Mouse (Mus musculus): Measurements from ENCODE around the gene Olfr313. TPM values are rescaled to one million over a fixed set of nuclear protein-coding genes. Genes with fewer than 3 reads are reported as not detected.

Gene Olfr313
- not detected for polyA plus RNA-seq (2014; fragmentation: Illumina TruSeq; extraction: RNeasy Lipid Tissue Mini Kit (QIAGEN cat#74804); ENCODE audit: low read depth, low replicate concordance)

DNA sequence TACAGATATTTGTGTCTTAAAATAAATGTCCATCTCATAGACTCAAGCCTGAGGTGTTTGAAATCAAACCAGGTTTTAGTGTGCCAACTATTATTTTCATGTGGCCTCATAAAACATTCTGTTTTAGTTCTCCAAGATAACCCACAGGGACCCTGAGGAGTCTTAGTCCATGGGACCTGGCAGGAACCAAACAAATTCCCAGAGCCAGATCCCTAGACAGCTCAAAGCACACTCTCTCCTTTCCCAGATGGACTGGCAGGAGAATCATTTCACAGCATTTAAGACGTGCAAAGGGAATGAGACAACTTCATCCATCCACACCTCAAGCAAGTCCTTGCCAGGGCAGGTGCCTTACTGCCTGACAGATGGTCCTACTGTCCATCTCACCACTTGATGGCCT lies at the start of gene Olfr313:
Gene Olfr313, plus strand, starts transcription at position 301 of the 400 bp plus-strand sequence.

GRCm38 (mm10) chr11:58772888-58773287 lies 41.9 kb upstream of the Olfr313 start, which contains the start of gene Olfr315:
Olfr315 (plus strand) TSS chr11:58773188.

DNA sequence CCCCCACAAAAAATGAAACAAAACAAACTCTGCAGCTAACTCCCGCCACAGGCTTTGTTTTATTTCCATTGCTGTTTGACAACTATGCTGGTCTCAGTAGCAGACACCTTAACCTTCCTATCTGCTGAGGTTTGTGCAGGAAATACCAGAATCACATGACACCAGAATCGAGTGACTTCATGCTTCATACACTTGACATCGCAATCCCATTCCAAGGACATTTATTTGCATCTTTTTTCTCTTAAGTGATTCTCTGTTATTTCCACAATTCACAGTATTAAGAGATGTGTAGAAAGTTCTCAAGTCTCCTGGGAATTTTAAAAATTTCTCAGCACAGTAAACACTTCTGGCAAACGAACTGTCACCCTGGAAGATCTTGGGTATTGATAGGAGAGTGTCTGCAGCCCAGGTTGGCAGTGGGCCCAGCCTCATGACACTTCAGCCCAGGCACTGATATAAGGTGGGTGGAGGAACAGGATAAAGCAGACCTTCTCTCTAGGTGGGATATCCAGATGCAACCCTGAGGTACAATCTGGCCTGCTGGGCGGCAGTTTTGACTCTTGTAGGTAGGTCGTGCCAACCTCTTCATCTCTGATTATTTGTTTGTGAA lies 32.2 kb upstream of the Olfr313 start, which contains the start of gene Olfr314:
Gene Olfr314, plus strand, starts transcription at position 473 of the 610 bp plus-strand sequence.

DNA sequence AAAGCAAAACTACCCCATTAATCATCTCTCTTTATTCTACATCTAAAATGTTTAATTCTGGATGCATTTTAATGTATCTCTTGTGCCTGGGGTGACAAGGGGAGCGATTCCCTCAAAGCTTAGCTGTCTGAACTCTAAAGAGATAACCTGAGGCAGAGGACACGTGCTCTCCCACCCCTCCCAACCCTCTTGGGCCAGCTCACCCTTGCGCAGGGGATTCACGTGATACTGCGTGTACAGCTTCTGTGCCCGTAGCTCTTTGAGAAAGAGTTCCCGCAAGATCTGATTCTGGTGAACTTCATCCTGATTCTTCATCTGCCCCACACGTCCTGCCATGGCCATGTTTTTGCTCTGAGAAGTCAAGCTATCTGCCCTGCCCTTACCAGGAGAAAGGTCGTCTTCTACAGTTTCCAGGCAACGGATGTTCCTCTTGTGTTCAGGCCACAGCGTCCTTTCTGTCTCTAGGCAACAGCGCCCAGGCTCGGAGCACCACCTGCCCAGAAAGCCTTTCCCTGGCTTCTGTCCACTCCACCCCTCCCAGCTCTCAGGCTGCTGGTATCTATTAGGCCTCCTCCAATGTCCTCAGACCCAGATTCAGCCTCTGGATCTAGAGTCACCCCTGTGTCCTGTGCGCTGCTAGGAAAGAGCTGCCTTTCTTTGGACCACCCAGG lies 13.1 kb upstream of the Olfr313 start, which contains the start of gene Fam183b:
Gene Fam183b, minus strand, starts transcription at position 403 of the 671 bp plus-strand sequence.

GRCm38 (mm10) chr11:58828937-58829336 lies 14.1 kb downstream of the Olfr313 start, which contains the start of gene Olfr312:
Olfr312 (plus strand) TSS chr11:58829237.

GRCm38 (mm10) chr11:58838951-58839350 lies 24.2 kb downstream of the Olfr313 start, which contains the start of gene Olfr311:
Olfr311 (plus strand) TSS chr11:58839251.

GRCm38 (mm10) chr11:58846919-58847461 lies 32.2 kb downstream of the Olfr313 start, which contains the start of gene Gm12258:
Gm12258 (plus strand) TSS chr11:58847158.

DNA sequence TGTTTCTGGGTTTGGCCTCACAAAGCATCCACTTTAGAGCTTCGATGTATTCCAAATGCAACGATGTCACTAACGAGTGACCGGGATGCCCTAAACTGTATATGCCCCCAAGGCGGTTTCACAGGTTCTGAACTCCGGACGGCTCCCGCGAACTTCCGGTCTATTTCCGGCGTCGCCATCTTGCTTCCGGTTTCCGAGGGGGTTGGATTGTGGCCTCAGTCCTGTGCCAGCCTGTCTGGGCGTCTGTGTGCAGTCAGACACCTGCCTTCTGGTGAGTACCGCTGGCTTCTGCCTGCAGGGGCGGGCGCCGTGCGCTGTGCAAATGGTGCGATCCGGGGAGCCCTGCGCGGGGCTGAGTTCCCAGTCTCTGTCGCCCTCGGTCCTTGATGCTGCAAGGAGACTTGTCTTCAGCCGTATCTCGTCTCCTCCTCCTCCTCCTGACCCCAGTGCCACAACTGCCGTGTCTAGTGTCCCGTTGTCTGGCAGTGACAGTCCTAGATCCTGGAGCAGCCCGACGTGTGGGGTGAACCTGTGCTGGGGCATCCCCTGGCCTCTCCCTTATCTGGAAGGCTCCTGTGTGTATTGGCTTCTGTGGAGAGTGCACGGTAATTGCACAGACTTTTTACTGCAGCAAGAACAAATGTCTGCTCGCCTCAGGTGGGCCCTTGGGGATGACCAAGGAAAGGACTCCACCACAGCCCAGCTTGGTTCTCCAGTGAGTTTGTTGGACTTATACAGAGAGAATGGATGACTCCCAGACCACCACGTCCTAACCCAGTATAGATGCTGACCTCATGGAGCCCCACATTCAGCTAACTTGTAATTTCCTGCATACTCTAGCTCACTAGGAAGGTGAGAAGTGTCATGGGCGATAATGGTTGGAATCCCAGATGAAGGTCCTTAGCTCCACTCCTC lies 52.5 kb downstream of the Olfr313 start, which contains the start of gene 2810021J22Rik:
Gene 2810021J22Rik, plus strand, starts transcription at position 178 of the 915 bp plus-strand sequence.

Other genes with a start within 250 kb of the Olfr313 start
- gene Olfr224, start 244.4 kb upstream of the Olfr313 start, polyA plus RNA-seq (2014; fragmentation: Illumina TruSeq; extraction: RNeasy Lipid Tissue Mini Kit (QIAGEN cat#74804); ENCODE audit: low read depth, low replicate concordance): not detected
- gene Olfr325, start 237.3 kb upstream of the Olfr313 start, polyA plus RNA-seq (2014; fragmentation: Illumina TruSeq; extraction: RNeasy Lipid Tissue Mini Kit (QIAGEN cat#74804); ENCODE audit: low read depth, low replicate concordance): not detected
- not detected for gene Olfr324, start 219.9 kb upstream of the Olfr313 start, polyA plus RNA-seq (2014; fragmentation: Illumina TruSeq; extraction: RNeasy Lipid Tissue Mini Kit (QIAGEN cat#74804); ENCODE audit: low read depth, low replicate concordance)
- 21.0 TPM for gene 2210407C18Rik, start 198.9 kb upstream of the Olfr313 start, polyA plus RNA-seq (2014; fragmentation: Illumina TruSeq; extraction: RNeasy Lipid Tissue Mini Kit (QIAGEN cat#74804); ENCODE audit: low read depth, low replicate concordance)
- not detected for gene Olfr323, start 184.5 kb upstream of the Olfr313 start, polyA plus RNA-seq (2014; fragmentation: Illumina TruSeq; extraction: RNeasy Lipid Tissue Mini Kit (QIAGEN cat#74804); ENCODE audit: low read depth, low replicate concordance)
- gene Trim58, start 174.5 kb upstream of the Olfr313 start, polyA plus RNA-seq (2014; fragmentation: Illumina TruSeq; extraction: RNeasy Lipid Tissue Mini Kit (QIAGEN cat#74804); ENCODE audit: low read depth, low replicate concordance): not detected
- not detected for gene Olfr322, start 156.2 kb upstream of the Olfr313 start, polyA plus RNA-seq (2014; fragmentation: Illumina TruSeq; extraction: RNeasy Lipid Tissue Mini Kit (QIAGEN cat#74804); ENCODE audit: low read depth, low replicate concordance)
- gene Olfr320, start 133.9 kb upstream of the Olfr313 start, polyA plus RNA-seq (2014; fragmentation: Illumina TruSeq; extraction: RNeasy Lipid Tissue Mini Kit (QIAGEN cat#74804); ENCODE audit: low read depth, low replicate concordance): not detected
- not detected for gene Olfr319, start 115.8 kb upstream of the Olfr313 start, polyA plus RNA-seq (2014; fragmentation: Illumina TruSeq; extraction: RNeasy Lipid Tissue Mini Kit (QIAGEN cat#74804); ENCODE audit: low read depth, low replicate concordance)
- not detected for gene Olfr318, start 91.0 kb upstream of the Olfr313 start, polyA plus RNA-seq (2014; fragmentation: Illumina TruSeq; extraction: RNeasy Lipid Tissue Mini Kit (QIAGEN cat#74804); ENCODE audit: low read depth, low replicate concordance)
- not detected for gene Olfr317, start 75.8 kb upstream of the Olfr313 start, polyA plus RNA-seq (2014; fragmentation: Illumina TruSeq; extraction: RNeasy Lipid Tissue Mini Kit (QIAGEN cat#74804); ENCODE audit: low read depth, low replicate concordance)
- gene Olfr316, start 62.3 kb upstream of the Olfr313 start, polyA plus RNA-seq (2014; fragmentation: Illumina TruSeq; extraction: RNeasy Lipid Tissue Mini Kit (QIAGEN cat#74804); ENCODE audit: low read depth, low replicate concordance): not detected
- gene Olfr315, start 41.8 kb upstream of the Olfr313 start, polyA plus RNA-seq (2014; fragmentation: Illumina TruSeq; extraction: RNeasy Lipid Tissue Mini Kit (QIAGEN cat#74804); ENCODE audit: low read depth, low replicate concordance): not detected
- not detected for gene Olfr314, start 32.0 kb upstream of the Olfr313 start, polyA plus RNA-seq (2014; fragmentation: Illumina TruSeq; extraction: RNeasy Lipid Tissue Mini Kit (QIAGEN cat#74804); ENCODE audit: low read depth, low replicate concordance)
- gene Fam183b, start 13.0 kb upstream of the Olfr313 start, polyA plus RNA-seq (2014; fragmentation: Illumina TruSeq; extraction: RNeasy Lipid Tissue Mini Kit (QIAGEN cat#74804); ENCODE audit: low read depth, low replicate concordance): not detected
- gene Olfr312, start 14.2 kb downstream of the Olfr313 start, polyA plus RNA-seq (2014; fragmentation: Illumina TruSeq; extraction: RNeasy Lipid Tissue Mini Kit (QIAGEN cat#74804); ENCODE audit: low read depth, low replicate concordance): not detected
- gene Olfr311, start 24.3 kb downstream of the Olfr313 start, polyA plus RNA-seq (2014; fragmentation: Illumina TruSeq; extraction: RNeasy Lipid Tissue Mini Kit (QIAGEN cat#74804); ENCODE audit: low read depth, low replicate concordance): not detected
- 2.0 TPM for gene Gm12258, start 32.2 kb downstream of the Olfr313 start, polyA plus RNA-seq (2014; fragmentation: Illumina TruSeq; extraction: RNeasy Lipid Tissue Mini Kit (QIAGEN cat#74804); ENCODE audit: low read depth, low replicate concordance)
- gene 2810021J22Rik, start 52.2 kb downstream of the Olfr313 start, polyA plus RNA-seq (2014; fragmentation: Illumina TruSeq; extraction: RNeasy Lipid Tissue Mini Kit (QIAGEN cat#74804); ENCODE audit: low read depth, low replicate concordance): 1.9 TPM
- 2.0 TPM for gene Zfp39, start 89.2 kb downstream of the Olfr313 start, polyA plus RNA-seq (2014; fragmentation: Illumina TruSeq; extraction: RNeasy Lipid Tissue Mini Kit (QIAGEN cat#74804); ENCODE audit: low read depth, low replicate concordance)
- gene Btnl10, start 102.9 kb downstream of the Olfr313 start, polyA plus RNA-seq (2014; fragmentation: Illumina TruSeq; extraction: RNeasy Lipid Tissue Mini Kit (QIAGEN cat#74804); ENCODE audit: low read depth, low replicate concordance): not detected
- 123 TPM for gene Rnf187, start 123.9 kb downstream of the Olfr313 start, polyA plus RNA-seq (2014; fragmentation: Illumina TruSeq; extraction: RNeasy Lipid Tissue Mini Kit (QIAGEN cat#74804); ENCODE audit: low read depth, low replicate concordance)
- 0.94 TPM for gene Hist3h2ba, start 133.9 kb downstream of the Olfr313 start, polyA plus RNA-seq (2014; fragmentation: Illumina TruSeq; extraction: RNeasy Lipid Tissue Mini Kit (QIAGEN cat#74804); ENCODE audit: low read depth, low replicate concordance)
- 13.8 TPM for gene Hist3h2a, start 139.7 kb downstream of the Olfr313 start, polyA plus RNA-seq (2014; fragmentation: Illumina TruSeq; extraction: RNeasy Lipid Tissue Mini Kit (QIAGEN cat#74804); ENCODE audit: low read depth, low replicate concordance)
- gene Trim17, start 139.7 kb downstream of the Olfr313 start, polyA plus RNA-seq (2014; fragmentation: Illumina TruSeq; extraction: RNeasy Lipid Tissue Mini Kit (QIAGEN cat#74804); ENCODE audit: low read depth, low replicate concordance): 0.24 TPM
- gene Trim11, start 163.1 kb downstream of the Olfr313 start, polyA plus RNA-seq (2014; fragmentation: Illumina TruSeq; extraction: RNeasy Lipid Tissue Mini Kit (QIAGEN cat#74804); ENCODE audit: low read depth, low replicate concordance): 21.1 TPM